Mouse (Mus musculus) embryonic facial prominence, embryonic 12.5 days (tissue): ENCODE measurements around the gene Gm5089. TPM values are rescaled to one million over a fixed set of nuclear protein-coding genes. Genes with fewer than 3 reads are reported as not detected.

Source experiments
- ATAC-seq: fragments of 200-750 bp; cut with Nextera tagmentation; 2 replicates; pipeline ENCODE4 v1.8.0; 2017; ENCODE audit not compliant: insufficient number of reproducible peaks, insufficient read depth, low FRiP score, low TSS enrichment
- H3K27ac ChIP-seq: fragments of 300-500 bp; sonication (generic); 2 replicates; pipeline ENCODE4 v1.5.1; 2016; ENCODE audit warnings: mild to moderate bottlenecking
- H3K27me3 ChIP-seq: fragments of 300-500 bp; sonication (generic); 2 replicates; pipeline ENCODE4 v1.6.1; 2016; ENCODE audit warnings: mild to moderate bottlenecking, moderate library complexity
- H3K36me3 ChIP-seq: fragments of 300-500 bp; sonication (generic); 2 replicates; pipeline ENCODE4 v1.6.1; 2016; ENCODE audit warnings: mild to moderate bottlenecking
- H3K4me1 ChIP-seq: fragments of 300-500 bp; sonication (generic); 2 replicates; pipeline ENCODE4 v1.6.1; 2016
- H3K4me2 ChIP-seq: fragments of 300-500 bp; sonication (generic); replicated peaks from 2 replicates; pipeline ENCODE4 v1.6.1; 2016; ENCODE audit warnings: mild to moderate bottlenecking, moderate library complexity
- H3K4me3 ChIP-seq: fragments of 300-500 bp; sonication (generic); 2 replicates; pipeline ENCODE4 v1.5.1; 2016; ENCODE audit warnings: mild to moderate bottlenecking
- H3K9ac ChIP-seq: fragments of 300-500 bp; sonication (generic); 2 replicates; pipeline ENCODE4 v1.6.1; 2016; ENCODE audit warnings: mild to moderate bottlenecking, moderate library complexity
- H3K9me3 ChIP-seq: fragments of 300-500 bp; sonication (generic); 2 replicates; pipeline ENCODE4 v1.6.1; 2016; ENCODE audit warnings: mild to moderate bottlenecking, moderate library complexity
- WGBS: fragments of 180-500 bp; shearing (Covaris S2); methylation state at CpG from one replicate; pipeline ENCODE4 v1.1.7; 2016; 5-methylcytosine and 5-hydroxymethylcytosine counted together
- polyA plus RNA-seq: library from polyadenylated mRNA; unstranded; fragments of >200 nt; fragmentation: Nextera tagmentation; extraction: Ambion mirVana; gene quantifications from 2 replicates; pipeline ENCODE4 v1.2.1, GENCODE M21; 2016

The Gm5089 gene
- polyA plus RNA-seq, 1 experiment from 2014 or later: 0.38 TPM

GRCm38 (mm10) chr14:122476822-122477215, 25.9 kb upstream of the Gm5089 start:
- H3K4me3 ChIP-seq: peak overlapping the region; percentile 49
- under 1% methylated on average over 18 of the region's 18 CpGs for WGBS
- H3K27ac ChIP-seq: peak overlapping the region; percentile 84
- ATAC-seq: no peak
- peaks cover 21% of the 10 kb centered on the region; the same call in 1 of the 2 replicates for H3K4me1 ChIP-seq
- no peaks in the 10 kb centered on the region for H3K9me3 ChIP-seq
- H3K27me3 ChIP-seq: peaks cover 64% of the 10 kb centered on the region
- peak overlapping the region; percentile 60 for H3K9ac ChIP-seq
- H3K36me3 ChIP-seq: no peaks in the 10 kb centered on the region
- H3K4me2 ChIP-seq: 0 out of 2 replicates have a peak overlapping the region, but pooled peaks have one; percentile 71

- Histone ChIP-seq H3K27me3 (peaks cover 63% of the 10 kb centered on the region), H3K4me1 (peaks cover 21% of the 10 kb centered on the region; the same call in 1 of the 2 replicates)
Observed at GRCm38 (mm10) chr14:122476041-122476821, 25.3 kb upstream of the Gm5089 start.

GRCm38 (mm10) chr14:122475557-122476040, 24.7 kb upstream of the Gm5089 start:
- H3K4me3 ChIP-seq: peak overlapping the region; percentile 49
- WGBS: 1% methylated on average over 65 of the region's 65 CpGs
- peaks cover 21% of the 10 kb centered on the region; the same call in 1 of the 2 replicates for H3K4me1 ChIP-seq

More at GRCm38 (mm10) chr14:122476041-122476821, 25.3 kb upstream of the Gm5089 start:
- Histone ChIP-seq H3K36me3 (no peaks in the 10 kb centered on the region), H3K4me2 (peak overlapping the region; percentile 71), H3K9ac (peak overlapping the region; percentile 60), H3K27ac (peak overlapping the region; percentile 84), H3K9me3 (no peaks in the 10 kb centered on the region), H3K4me3 (peak overlapping the region; percentile 49)
- WGBS: under 1% methylated on average over 62 of the region's 62 CpGs
- ATAC-seq: no peak

GRCm38 (mm10) chr14:122474891-122475556, 24.1 kb upstream of the Gm5089 start, which contains the start of gene Zic2:
TSS of gene Zic2 (plus strand) at chr14:122475435.
- Histone ChIP-seq H3K36me3 (no peaks in the 10 kb centered on the region), H3K27me3 (peaks cover 64% of the 10 kb centered on the region), H3K4me3 (peak within 1 kb of the TSS; percentile 49), H3K4me2 (peak within 1 kb of the TSS; percentile 71), H3K9ac (peak within 1 kb of the TSS; percentile 60), H3K4me1 (peaks cover 21% of the 10 kb centered on the region; the same call in 1 of the 2 replicates), H3K27ac (peak within 1 kb of the TSS; percentile 84), H3K9me3 (no peaks in the 10 kb centered on the region)
- peak; percentile 43; the same call in 1 of the 2 replicates for ATAC-seq
- under 1% methylated on average over 42 of the region's 73 CpGs for WGBS

More at GRCm38 (mm10) chr14:122475557-122476040, 24.7 kb upstream of the Gm5089 start:
- Histone ChIP-seq H3K36me3 (no peaks in the 10 kb centered on the region), H3K27ac (peak overlapping the region; percentile 84), H3K9me3 (no peaks in the 10 kb centered on the region), H3K4me2 (peak overlapping the region; percentile 71), H3K9ac (peak overlapping the region; percentile 60), H3K27me3 (peaks cover 64% of the 10 kb centered on the region)
- ATAC-seq: no peak

- Histone ChIP-seq H3K4me1 (peaks cover 21% of the 10 kb centered on the region; the same call in 1 of the 2 replicates), H3K9me3 (no peaks in the 10 kb centered on the region), H3K4me2 (peak overlapping the region; percentile 71), H3K27me3 (peaks cover 71% of the 10 kb centered on the region), H3K27ac (peak overlapping the region; percentile 84), H3K4me3 (peak overlapping the region; percentile 49), H3K9ac (peak overlapping the region; percentile 60), H3K36me3 (no peaks in the 10 kb centered on the region)
- peak; percentile 78 for ATAC-seq
- under 1% methylated on average over 54 of the region's 57 CpGs for WGBS
Observed at GRCm38 (mm10) chr14:122474041-122474890, 23.4 kb upstream of the Gm5089 start.

- no peak for ATAC-seq
- H3K27ac ChIP-seq: no peak overlapping the region
- H3K4me1 ChIP-seq: peaks cover 21% of the 10 kb centered on the region; the same call in 1 of the 2 replicates
Observed at GRCm38 (mm10) chr14:122473211-122473751, 22.4 kb upstream of the Gm5089 start.

GRCm38 (mm10) chr14:122472647-122473046, 21.7 kb upstream of the Gm5089 start:
- H3K4me1 ChIP-seq: peaks cover 21% of the 10 kb centered on the region; the same call in 1 of the 2 replicates
- H3K4me2 ChIP-seq: no peak overlapping the region
- H3K4me3 ChIP-seq: no peak overlapping the region
- no peak for ATAC-seq
- no peak overlapping the region for H3K27ac ChIP-seq
- no peak overlapping the region for H3K9ac ChIP-seq
- H3K9me3 ChIP-seq: no peaks in the 10 kb centered on the region
- no peaks in the 10 kb centered on the region for H3K36me3 ChIP-seq
- WGBS: 2% methylated on average over 5 of the region's 5 CpGs
- H3K27me3 ChIP-seq: peaks cover 78% of the 10 kb centered on the region

More at GRCm38 (mm10) chr14:122473211-122473751, 22.4 kb upstream of the Gm5089 start:
- Histone ChIP-seq H3K27me3 (peaks cover 73% of the 10 kb centered on the region), H3K36me3 (no peaks in the 10 kb centered on the region), H3K4me3 (peak overlapping the region; percentile 49; the same call in 1 of the 2 replicates), H3K4me2 (peak overlapping the region; percentile 71), H3K9ac (no peak overlapping the region), H3K9me3 (no peaks in the 10 kb centered on the region)
- WGBS: under 1% methylated on average over 17 of the region's 17 CpGs

- peaks cover 21% of the 10 kb centered on the region; the same call in 1 of the 2 replicates for H3K4me1 ChIP-seq
- no peaks in the 10 kb centered on the region for H3K36me3 ChIP-seq
- H3K4me2 ChIP-seq: no peak overlapping the region
- H3K27ac ChIP-seq: no peak overlapping the region
- no peak overlapping the region for H3K9ac ChIP-seq
- H3K27me3 ChIP-seq: peaks cover 82% of the 10 kb centered on the region
- no peaks in the 10 kb centered on the region for H3K9me3 ChIP-seq
- under 1% methylated on average over 13 of the region's 13 CpGs for WGBS
- no peak for ATAC-seq
- H3K4me3 ChIP-seq: no peak overlapping the region
Observed at GRCm38 (mm10) chr14:122472161-122472560, 21.2 kb upstream of the Gm5089 start.

- Histone ChIP-seq H3K27me3 (peaks cover 87% of the 10 kb centered on the region), H3K4me1 (peaks cover 21% of the 10 kb centered on the region; the same call in 1 of the 2 replicates), H3K9me3 (no peaks in the 10 kb centered on the region), H3K4me2 (peak overlapping the region; percentile 15; the same call in 1 of the 2 replicates), H3K4me3 (no peak overlapping the region), H3K36me3 (no peaks in the 10 kb centered on the region), H3K9ac (no peak overlapping the region), H3K27ac (no peak overlapping the region)
- 14% methylated on average over 18 of the region's 31 CpGs for WGBS
- no peak for ATAC-seq
Observed at GRCm38 (mm10) chr14:122471449-122472085, 20.7 kb upstream of the Gm5089 start.

GRCm38 (mm10) chr14:122468971-122469755, 18.2 kb upstream of the Gm5089 start:
- Histone ChIP-seq H3K27ac (no peak overlapping the region), H3K4me1 (peaks cover 16% of the 10 kb centered on the region), H3K27me3 (peaks cover 86% of the 10 kb centered on the region), H3K4me2 (peak overlapping the region; percentile 18), H3K9ac (no peak overlapping the region), H3K4me3 (no peak overlapping the region), H3K9me3 (no peaks in the 10 kb centered on the region), H3K36me3 (no peaks in the 10 kb centered on the region)
- ATAC-seq: no peak
- 3% methylated on average over 28 of the region's 28 CpGs for WGBS
